Mouse (Mus musculus) limb, embryonic 13.5 days (tissue): ENCODE results near the gene Celf6. TPM values are rescaled to one million over a fixed set of nuclear protein-coding genes. Genes with fewer than 3 reads are reported as not detected.

Experiments
- ATAC-seq: fragments of 200-750 bp; cut with Nextera tagmentation; 2 replicates; pipeline ENCODE4 v1.8.0; 2017; ENCODE audit warnings: low read depth, moderate number of reproducible peaks, moderate TSS enrichment; ENCODE audit not compliant: low FRiP score
- H3K27ac ChIP-seq: fragments of 300-500 bp; sonication (generic); 2 replicates; pipeline ENCODE4 v1.5.1; 2015; ENCODE audit warnings: inconsistent platforms, mild to moderate bottlenecking, moderate library complexity
- H3K27me3 ChIP-seq: fragments of 300-500 bp; sonication (generic); 2 replicates; pipeline ENCODE4 v1.6.1; 2015; ENCODE audit warnings: mild to moderate bottlenecking, inconsistent platforms
- H3K36me3 ChIP-seq: fragments of 300-500 bp; sonication (generic); 2 replicates; pipeline ENCODE4 v1.6.1; 2015; ENCODE audit warnings: inconsistent platforms, mild to moderate bottlenecking, moderate library complexity
- H3K4me1 ChIP-seq: fragments of 300-500 bp; sonication (generic); 2 replicates; pipeline ENCODE4 v1.6.1; 2015; ENCODE audit warnings: inconsistent platforms
- H3K4me2 ChIP-seq: fragments of 300-500 bp; sonication (generic); replicated peaks from 2 replicates; pipeline ENCODE4 v1.6.1; 2015; ENCODE audit warnings: inconsistent platforms, mild to moderate bottlenecking, moderate library complexity
- H3K4me3 ChIP-seq: fragments of 300-500 bp; sonication (generic); 2 replicates; pipeline ENCODE4 v1.5.1; 2015; ENCODE audit warnings: moderate library complexity, mild to moderate bottlenecking, inconsistent platforms
- H3K9ac ChIP-seq: fragments of 300-500 bp; sonication (generic); 2 replicates; pipeline ENCODE4 v1.6.1; 2015; ENCODE audit warnings: mild to moderate bottlenecking, inconsistent platforms
- H3K9me3 ChIP-seq: fragments of 300-500 bp; sonication (generic); 2 replicates; pipeline ENCODE4 v1.6.1; 2016; ENCODE audit warnings: inconsistent platforms
- WGBS: fragments of 180-500 bp; shearing (Covaris S2); methylation state at CpG from one replicate; pipeline ENCODE4 v1.1.7; 2015; 5-methylcytosine and 5-hydroxymethylcytosine counted together
- polyA plus RNA-seq: library from polyadenylated mRNA; unstranded; fragments of >200 nt; fragmentation: Nextera tagmentation; extraction: Ambion mirVana; gene quantifications from 2 replicates; pipeline ENCODE4 v1.2.1, GENCODE M21; 2015

Celf6 gene
- polyA plus RNA-seq, 1 experiment from 2014 or later = 0.36 TPM

DNA sequence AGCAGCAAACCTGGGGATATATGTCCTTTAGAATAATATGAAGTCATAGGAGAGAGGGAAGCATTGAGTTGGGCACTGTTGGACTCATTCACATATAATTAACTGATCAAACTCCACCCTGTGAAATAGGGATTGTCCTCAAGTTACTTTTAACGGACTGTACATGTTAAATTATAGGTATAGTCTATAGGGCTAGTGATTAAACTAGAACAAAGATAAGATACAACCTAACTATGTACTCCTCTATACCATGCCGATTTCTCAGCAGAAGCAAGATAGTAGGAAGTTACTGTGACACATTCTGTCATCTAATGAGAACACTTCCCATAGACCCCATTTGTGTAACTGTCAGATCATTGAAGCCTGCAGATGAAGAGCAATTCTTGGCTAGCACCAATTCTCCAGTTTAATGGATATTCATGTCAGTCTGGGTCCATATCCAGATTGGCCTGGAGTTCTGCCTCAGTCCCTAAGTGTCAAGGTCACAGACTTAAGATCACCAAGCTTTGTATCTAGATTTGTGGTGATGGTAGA lies 76.8 kb downstream of the Celf6 start:
- Histone ChIP-seq H3K27ac (no peak overlapping the region), H3K4me1 (peaks cover 23% of the 10 kb centered on the region), H3K9me3 (no peaks in the 10 kb centered on the region), H3K36me3 (peaks cover 19% of the 10 kb centered on the region), H3K27me3 (no peaks in the 10 kb centered on the region), H3K4me3 (no peak overlapping the region), H3K4me2 (no peak overlapping the region), H3K9ac (no peak overlapping the region)
- 81% methylated on average over 2 of the region's 2 CpGs for WGBS
- no peak for ATAC-seq

DNA sequence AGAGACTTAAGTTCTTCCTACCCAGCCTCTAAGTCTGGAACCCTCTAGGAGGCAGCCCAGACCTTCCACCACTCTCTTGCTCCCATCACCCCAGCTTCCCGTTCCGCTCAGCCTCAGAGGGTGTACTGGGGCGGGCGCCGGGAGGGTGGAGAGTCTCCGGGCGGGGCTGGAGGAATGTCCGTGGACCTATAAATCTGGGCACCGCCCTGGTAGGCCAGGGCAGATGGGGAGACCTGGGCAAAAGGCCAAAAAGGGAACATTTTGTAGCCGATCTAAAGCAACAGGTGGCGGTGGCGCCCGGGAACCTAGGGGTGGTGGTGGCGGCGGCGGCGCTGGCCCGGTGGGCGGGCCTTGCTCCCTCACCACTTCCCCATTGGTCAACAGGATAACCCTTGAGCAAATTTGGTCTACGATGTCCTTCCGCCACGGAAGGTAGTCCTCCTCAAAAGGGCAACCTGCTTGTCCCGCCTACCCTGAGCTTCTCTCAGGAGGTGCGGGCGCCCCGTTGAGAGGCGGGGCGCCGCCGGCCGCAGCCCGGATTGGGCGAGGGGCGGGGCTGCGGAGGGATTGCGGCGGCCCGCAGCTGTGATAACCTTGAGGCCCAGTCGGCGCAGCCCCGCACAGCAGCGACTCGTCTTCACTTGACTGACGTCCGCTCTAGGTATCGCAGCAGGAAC lies 78.4 kb downstream of the Celf6 start, which contains the start of gene Pkm:
Gene Pkm (plus strand): TSS at position 411 of the 677 bp plus-strand sequence.
- peak; percentile 90 for ATAC-seq
- WGBS = 1% methylated on average over 46 of the region's 46 CpGs
- no peaks in the 10 kb centered on the region for H3K27me3 ChIP-seq

More for the DNA sequence above, 78.4 kb downstream of the Celf6 start, which contains the start of gene Pkm:
- Histone ChIP-seq H3K4me3 (peak within 1 kb of the TSS; percentile 82), H3K9me3 (no peaks in the 10 kb centered on the region), H3K27ac (peak within 1 kb of the TSS; percentile 94), H3K36me3 (peaks cover 13% of the 10 kb centered on the region), H3K4me2 (peak within 1 kb of the TSS; percentile 83), H3K4me1 (peaks cover 39% of the 10 kb centered on the region), H3K9ac (peak within 1 kb of the TSS; percentile 90)

Other genes with a start within 250 kb of the Celf6 start
- 18.2 and 21.9 TPM in 2 replicates for gene Bbs4, start 224.4 kb upstream of the Celf6 start, polyA plus RNA-seq
- gene Arih1, start 91.3 kb upstream of the Celf6 start, polyA plus RNA-seq = 19.0 and 19.2 TPM in 2 replicates
- 73.2 and 76.8 TPM in 2 replicates for gene Hexa, start 38.4 kb upstream of the Celf6 start, polyA plus RNA-seq
- gene Tmem202, start 38.1 kb upstream of the Celf6 start, polyA plus RNA-seq = 0.18 and 0.29 TPM in 2 replicates
- gene Parp6, start 39.4 kb downstream of the Celf6 start, polyA plus RNA-seq = 31.5 TPM in 2 replicates
- 1,325 and 1,327 TPM in 2 replicates for gene Pkm, start 78.5 kb downstream of the Celf6 start, polyA plus RNA-seq
- 1.0 TPM in 2 replicates for gene Gramd2, start 102.2 kb downstream of the Celf6 start, polyA plus RNA-seq
- 8.8 and 11.1 TPM in 2 replicates for gene Senp8, start 172.8 kb downstream of the Celf6 start, polyA plus RNA-seq
- 16.8 and 17.5 TPM in 2 replicates for gene Myo9a, start 173.0 kb downstream of the Celf6 start, polyA plus RNA-seq